Mouse (Mus musculus): ENCODE data around the gene Myl3. TPM values are rescaled to one million over a fixed set of nuclear protein-coding genes. Genes with fewer than 3 reads are reported as not detected.

Gene Myl3
- polyA plus RNA-seq, 1 experiment from 2014 or later = 0.66 TPM

- H3K4me1 ChIP-seq (ENCODE audit: control insufficient read depth, insufficient read depth, low read length) = no peaks in the 10 kb centered on the region
- H3K4me3 ChIP-seq (ENCODE audit: low read depth, low read length) = no peak overlapping the region
- 58% methylated on average over 2 of the region's 2 CpGs for WGBS
- H3K27ac ChIP-seq (ENCODE audit: low read depth, low read length) = no peak overlapping the region
- no peak overlapping the region for H3K4me2 ChIP-seq (ENCODE audit: low read depth, low read length)
- ATAC-seq (ENCODE audit: low read depth) = no peak
- no peaks in the 10 kb centered on the region for H3K27me3 ChIP-seq (ENCODE audit: control insufficient read depth, insufficient read depth, low read length)
- no peak overlapping the region for H3K9ac ChIP-seq (replicated peaks; ENCODE audit: low read depth, low read length)
- no peaks in the 10 kb centered on the region for H3K9me3 ChIP-seq (ENCODE audit: control insufficient read depth, low read length)
- H3K36me3 ChIP-seq (ENCODE audit: control insufficient read depth, insufficient read depth, low read length) = no peaks in the 10 kb centered on the region
Observed at GRCm38 (mm10) chr9:110759265-110759664, 17.6 kb downstream of the Myl3 start.

DNA sequence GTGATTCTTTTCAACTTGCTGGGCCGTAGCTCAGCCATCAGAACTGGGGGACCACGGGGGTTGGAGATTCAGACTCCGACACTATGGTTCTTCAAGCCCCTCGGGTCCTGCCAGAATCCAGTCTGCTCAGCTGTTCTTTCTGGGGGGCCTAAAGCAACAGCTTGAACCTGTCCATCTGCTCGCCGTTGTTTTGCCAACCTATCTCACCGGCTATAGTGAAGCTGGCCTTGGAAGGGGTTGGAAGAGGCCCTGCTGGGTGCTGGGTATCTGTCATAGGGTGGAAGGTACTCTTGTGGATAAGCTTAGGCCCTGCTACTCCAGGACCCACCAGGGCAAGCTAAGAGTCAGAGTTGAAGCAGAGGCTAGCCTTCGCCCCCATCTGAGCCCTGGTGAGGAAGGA lies 19.2 kb downstream of the Myl3 start:
- ATAC-seq (ENCODE audit: low read depth) = no peak

DNA sequence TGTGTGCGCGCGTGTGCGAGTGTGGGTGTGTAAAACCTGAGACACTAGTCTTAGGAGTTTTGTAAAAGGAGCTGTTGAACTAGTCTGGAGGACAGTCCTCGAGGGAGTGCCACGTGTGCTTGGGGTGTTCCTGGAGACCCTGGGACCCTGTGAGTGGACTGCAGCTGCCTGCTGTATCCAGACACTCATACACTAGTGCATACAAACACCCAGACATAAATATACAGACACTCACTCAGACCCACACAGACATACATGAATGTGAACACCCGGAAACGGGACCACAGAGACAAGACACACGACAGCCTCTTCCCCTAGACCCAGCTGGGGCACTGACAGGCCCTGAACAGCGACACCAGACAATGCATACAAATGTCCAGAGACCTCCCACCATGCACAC lies 21.1 kb downstream of the Myl3 start:
- Histone ChIP-seq H3K4me3 (ENCODE audit: low read depth, low read length) (no peak overlapping the region), H3K36me3 (ENCODE audit: control insufficient read depth, insufficient read depth, low read length) (no peaks in the 10 kb centered on the region), H3K27me3 (ENCODE audit: control insufficient read depth, insufficient read depth, low read length) (no peaks in the 10 kb centered on the region), H3K9me3 (ENCODE audit: control insufficient read depth, low read length) (no peaks in the 10 kb centered on the region), H3K9ac (replicated peaks; ENCODE audit: low read depth, low read length) (no peak overlapping the region), H3K4me1 (ENCODE audit: control insufficient read depth, insufficient read depth, low read length) (no peaks in the 10 kb centered on the region), H3K27ac (ENCODE audit: low read depth, low read length) (no peak overlapping the region), H3K4me2 (ENCODE audit: low read depth, low read length) (no peak overlapping the region)
- WGBS = 69% methylated on average over 10 of the region's 10 CpGs
- no peak for ATAC-seq (ENCODE audit: low read depth)

More for the DNA sequence above, 19.2 kb downstream of the Myl3 start:
- Histone ChIP-seq H3K9me3 (ENCODE audit: control insufficient read depth, low read length) (no peaks in the 10 kb centered on the region), H3K9ac (replicated peaks; ENCODE audit: low read depth, low read length) (no peak overlapping the region), H3K27ac (ENCODE audit: low read depth, low read length) (no peak overlapping the region), H3K27me3 (ENCODE audit: control insufficient read depth, insufficient read depth, low read length) (no peaks in the 10 kb centered on the region), H3K4me2 (ENCODE audit: low read depth, low read length) (no peak overlapping the region), H3K36me3 (ENCODE audit: control insufficient read depth, insufficient read depth, low read length) (no peaks in the 10 kb centered on the region), H3K4me1 (ENCODE audit: control insufficient read depth, insufficient read depth, low read length) (no peaks in the 10 kb centered on the region), H3K4me3 (ENCODE audit: low read depth, low read length) (no peak overlapping the region)
- WGBS = 87% methylated on average over 8 of the region's 8 CpGs

- no peak overlapping the region for H3K4me3 ChIP-seq (ENCODE audit: low read depth, low read length)
- H3K9ac ChIP-seq (replicated peaks; ENCODE audit: low read depth, low read length) = no peak overlapping the region
- 29% methylated on average over 2 of the region's 2 CpGs for WGBS
- no peaks in the 10 kb centered on the region for H3K27me3 ChIP-seq (ENCODE audit: control insufficient read depth, insufficient read depth, low read length)
- no peaks in the 10 kb centered on the region for H3K4me1 ChIP-seq (ENCODE audit: control insufficient read depth, insufficient read depth, low read length)
- ATAC-seq (ENCODE audit: low read depth) = no peak
- no peak overlapping the region for H3K4me2 ChIP-seq (ENCODE audit: low read depth, low read length)
- H3K36me3 ChIP-seq (ENCODE audit: control insufficient read depth, insufficient read depth, low read length) = no peaks in the 10 kb centered on the region
- H3K27ac ChIP-seq (ENCODE audit: low read depth, low read length) = no peak overlapping the region
- no peaks in the 10 kb centered on the region for H3K9me3 ChIP-seq (ENCODE audit: control insufficient read depth, low read length)
Observed at GRCm38 (mm10) chr9:110763405-110763804, 21.7 kb downstream of the Myl3 start.

- Histone ChIP-seq H3K27me3 (ENCODE audit: control insufficient read depth, insufficient read depth, low read length) (no peaks in the 10 kb centered on the region), H3K9ac (replicated peaks; ENCODE audit: low read depth, low read length) (no peak overlapping the region), H3K4me2 (ENCODE audit: low read depth, low read length) (no peak overlapping the region), H3K9me3 (ENCODE audit: control insufficient read depth, low read length) (no peaks in the 10 kb centered on the region), H3K36me3 (ENCODE audit: control insufficient read depth, insufficient read depth, low read length) (no peaks in the 10 kb centered on the region), H3K27ac (ENCODE audit: low read depth, low read length) (no peak overlapping the region), H3K4me1 (ENCODE audit: control insufficient read depth, insufficient read depth, low read length) (no peaks in the 10 kb centered on the region), H3K4me3 (ENCODE audit: low read depth, low read length) (no peak overlapping the region)
- ATAC-seq (ENCODE audit: low read depth) = no peak
- 95% methylated on average over 10 of the region's 10 CpGs for WGBS
Observed at GRCm38 (mm10) chr9:110772336-110772735, 30.7 kb downstream of the Myl3 start.

DNA sequence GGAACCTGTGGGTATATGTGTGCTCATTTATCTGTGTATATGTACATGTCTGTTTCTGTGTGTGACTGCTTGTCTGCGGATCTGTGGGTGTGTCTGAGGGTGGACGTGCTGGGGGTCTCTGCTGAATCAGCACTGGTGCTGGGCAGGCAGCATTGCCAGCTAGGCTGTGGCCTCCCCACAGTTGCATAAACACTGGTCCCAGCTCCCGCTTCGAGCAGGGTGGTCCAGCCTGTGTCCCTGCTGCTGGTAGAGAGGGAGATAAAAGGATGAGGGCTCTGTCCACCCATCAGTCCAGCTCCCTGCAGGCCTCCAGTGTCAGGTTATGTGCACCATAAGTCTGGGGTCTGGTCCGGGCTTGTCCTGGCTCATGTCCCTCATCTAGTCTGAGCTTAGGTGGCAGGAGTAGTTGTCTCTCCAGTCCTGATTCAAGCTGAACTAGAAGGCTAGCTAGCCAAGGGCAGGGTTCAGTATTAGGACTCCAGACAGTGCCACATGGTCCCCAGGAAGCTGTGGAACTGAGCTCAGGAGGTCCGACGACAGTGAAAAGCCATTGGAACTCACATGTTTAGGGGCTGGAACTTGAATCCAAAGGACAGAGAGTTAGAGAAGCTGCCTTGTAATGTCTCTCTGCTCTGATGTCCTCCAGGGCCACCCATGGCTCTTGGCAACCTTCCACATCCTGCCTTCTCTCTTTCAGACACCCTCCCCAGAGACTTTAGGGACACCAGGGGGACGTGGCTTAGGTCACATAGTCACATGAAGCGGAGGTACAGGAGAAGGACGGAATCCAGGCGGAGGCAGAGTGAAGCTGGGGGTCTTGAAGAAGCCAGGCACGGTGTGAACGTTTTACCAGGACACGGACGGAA lies 33.0 kb downstream of the Myl3 start:
- WGBS = 77% methylated on average over 15 of the region's 15 CpGs
- H3K9me3 ChIP-seq (ENCODE audit: control insufficient read depth, low read length) = no peaks in the 10 kb centered on the region
- H3K27ac ChIP-seq (ENCODE audit: low read depth, low read length) = no peak overlapping the region
- no peak for ATAC-seq (ENCODE audit: low read depth)
- no peaks in the 10 kb centered on the region for H3K36me3 ChIP-seq (ENCODE audit: control insufficient read depth, insufficient read depth, low read length)
- H3K4me3 ChIP-seq (ENCODE audit: low read depth, low read length) = no peak overlapping the region
- no peaks in the 10 kb centered on the region for H3K27me3 ChIP-seq (ENCODE audit: control insufficient read depth, insufficient read depth, low read length)
- no peaks in the 10 kb centered on the region for H3K4me1 ChIP-seq (ENCODE audit: control insufficient read depth, insufficient read depth, low read length)
- H3K4me2 ChIP-seq (ENCODE audit: low read depth, low read length) = no peak overlapping the region
- no peak overlapping the region for H3K9ac ChIP-seq (replicated peaks; ENCODE audit: low read depth, low read length)

- no peak for ATAC-seq (ENCODE audit: low read depth)
- WGBS = 91% methylated on average over 10 of the region's 10 CpGs
Observed at GRCm38 (mm10) chr9:110775269-110776022, 33.8 kb downstream of the Myl3 start.

GRCm38 (mm10) chr9:110778100-110778499 lies 36.4 kb downstream of the Myl3 start:
- Histone ChIP-seq H3K36me3 (ENCODE audit: control insufficient read depth, insufficient read depth, low read length) (no peaks in the 10 kb centered on the region), H3K4me1 (ENCODE audit: control insufficient read depth, insufficient read depth, low read length) (no peaks in the 10 kb centered on the region; the same call in 1 of the 2 replicates), H3K9ac (replicated peaks; ENCODE audit: low read depth, low read length) (no peak overlapping the region), H3K4me2 (ENCODE audit: low read depth, low read length) (no peak overlapping the region), H3K27me3 (ENCODE audit: control insufficient read depth, insufficient read depth, low read length) (no peaks in the 10 kb centered on the region), H3K4me3 (ENCODE audit: low read depth, low read length) (no peak overlapping the region), H3K27ac (ENCODE audit: low read depth, low read length) (no peak overlapping the region), H3K9me3 (ENCODE audit: control insufficient read depth, low read length) (no peaks in the 10 kb centered on the region)
- no peak for ATAC-seq (ENCODE audit: low read depth)
- 85% methylated on average over 1 of the region's 1 CpGs for WGBS

More at GRCm38 (mm10) chr9:110775269-110776022, 33.8 kb downstream of the Myl3 start:
- Histone ChIP-seq H3K4me2 (ENCODE audit: low read depth, low read length) (no peak overlapping the region), H3K4me3 (ENCODE audit: low read depth, low read length) (no peak overlapping the region), H3K27me3 (ENCODE audit: control insufficient read depth, insufficient read depth, low read length) (no peaks in the 10 kb centered on the region), H3K4me1 (ENCODE audit: control insufficient read depth, insufficient read depth, low read length) (no peaks in the 10 kb centered on the region), H3K9ac (replicated peaks; ENCODE audit: low read depth, low read length) (no peak overlapping the region), H3K27ac (ENCODE audit: low read depth, low read length) (no peak overlapping the region), H3K9me3 (ENCODE audit: control insufficient read depth, low read length) (no peaks in the 10 kb centered on the region), H3K36me3 (ENCODE audit: control insufficient read depth, insufficient read depth, low read length) (no peaks in the 10 kb centered on the region)

DNA sequence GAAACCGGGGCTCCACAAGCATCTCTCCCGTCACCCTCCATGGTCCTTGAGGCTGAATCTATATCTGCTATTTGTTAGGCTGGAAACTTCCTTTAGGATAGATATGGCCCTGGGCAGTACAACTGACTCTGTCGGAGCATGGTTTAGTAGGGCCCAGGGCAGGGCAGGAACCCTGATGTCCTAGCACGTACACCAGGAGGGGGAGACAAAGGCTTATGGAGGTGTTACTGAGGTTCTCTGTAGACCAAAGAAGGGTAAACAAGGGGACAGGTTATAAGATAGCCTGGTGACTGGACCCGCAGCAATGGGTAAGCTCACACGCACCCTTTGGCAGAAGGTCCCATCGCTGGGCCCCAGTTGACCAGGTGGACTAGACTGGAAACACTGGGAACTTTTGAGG lies 36.9 kb downstream of the Myl3 start:
- H3K9ac ChIP-seq (replicated peaks; ENCODE audit: low read depth, low read length) = no peak overlapping the region
- no peaks in the 10 kb centered on the region; the same call in 1 of the 2 replicates for H3K4me1 ChIP-seq (ENCODE audit: control insufficient read depth, insufficient read depth, low read length)
- H3K4me2 ChIP-seq (ENCODE audit: low read depth, low read length) = no peak overlapping the region
- no peak overlapping the region for H3K27ac ChIP-seq (ENCODE audit: low read depth, low read length)
- WGBS = 83% methylated on average over 7 of the region's 7 CpGs
- no peak for ATAC-seq (ENCODE audit: low read depth)
- H3K27me3 ChIP-seq (ENCODE audit: control insufficient read depth, insufficient read depth, low read length) = no peaks in the 10 kb centered on the region
- H3K4me3 ChIP-seq (ENCODE audit: low read depth, low read length) = no peak overlapping the region
- H3K36me3 ChIP-seq (ENCODE audit: control insufficient read depth, insufficient read depth, low read length) = no peaks in the 10 kb centered on the region
- no peaks in the 10 kb centered on the region for H3K9me3 ChIP-seq (ENCODE audit: control insufficient read depth, low read length)
